Mouse (Mus musculus) bone marrow, adult 2 months (tissue): ENCODE measurements around the gene Usp2.

Source experiments
- CTCF ChIP-seq: fragments of 200-500 bp; IDR thresholded peaks from 2 replicates; pipeline ENCODE4 v1.5.1; 2011; ENCODE audit warnings: low read length, control low read depth; ENCODE audit not compliant: control insufficient read depth, insufficient read depth
- POLR2A ChIP-seq: fragments of 200-500 bp; IDR thresholded peaks from 2 replicates; pipeline ENCODE4 v1.6.1; 2011; ENCODE audit warnings: low read depth, mild to moderate bottlenecking, control low read depth, low read length, borderline replicate concordance; ENCODE audit not compliant: control insufficient read depth

DNA sequence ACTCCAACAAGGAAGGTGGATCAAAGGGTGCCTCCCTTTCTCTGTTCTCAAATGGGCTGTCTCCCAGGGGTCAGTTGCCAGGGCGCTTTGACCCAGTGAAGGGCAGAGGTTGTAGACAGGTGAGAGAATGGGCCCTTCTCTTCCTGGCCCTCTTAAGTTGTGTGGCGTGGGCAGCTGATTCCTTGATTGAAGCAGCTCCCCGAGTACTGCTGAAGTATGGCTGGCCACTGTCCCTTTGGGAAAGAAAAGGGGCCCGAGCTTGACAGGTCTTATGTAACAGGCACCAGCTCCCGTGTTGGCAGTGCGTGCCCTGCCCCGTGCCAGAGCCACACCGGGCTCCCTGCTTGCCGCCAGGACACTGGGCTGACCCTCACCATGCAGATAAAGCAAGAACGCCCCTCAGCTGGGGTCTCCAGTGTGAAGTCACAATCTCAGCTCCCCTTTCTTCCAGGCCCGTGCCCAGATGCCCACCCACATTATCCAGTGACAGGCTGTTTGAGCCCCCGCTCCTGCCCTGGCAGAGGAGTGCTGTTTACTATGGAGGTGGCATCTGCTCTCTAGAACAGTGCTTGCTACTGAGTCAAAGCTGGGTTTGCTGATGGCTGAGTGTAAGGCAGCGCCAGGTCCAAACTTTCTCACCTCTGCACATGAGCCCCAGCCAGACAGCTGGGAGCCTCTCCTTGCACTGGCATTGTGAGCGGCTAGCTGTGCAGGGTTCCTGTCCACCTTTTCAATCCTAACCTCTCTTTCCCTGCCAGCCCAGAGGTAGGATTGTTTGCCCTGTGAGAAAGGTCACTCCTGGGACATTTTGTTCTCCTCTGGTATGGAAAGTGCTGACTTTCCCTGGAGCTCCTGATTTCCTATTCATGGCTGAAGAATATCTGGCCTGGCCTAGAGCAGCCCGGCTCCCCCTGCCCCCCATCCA, 19.2 kb downstream of the Usp2 start:
- no peak for TF ChIP-seq CTCF
- TF ChIP-seq POLR2A, result no peak
